Mouse (Mus musculus) forebrain, embryonic 14.5 days (tissue): ENCODE results near the gene Tmc6. TPM values are rescaled to one million over a fixed set of nuclear protein-coding genes. Genes with fewer than 3 reads are reported as not detected.

Experiments
- ATAC-seq: fragments of 200-750 bp; cut with Nextera tagmentation; 2 replicates; pipeline ENCODE4 v1.8.0; 2017; ENCODE audit warnings: mild to moderate bottlenecking, moderate library complexity
- DNase-seq: peaks from one replicate; pipeline ENCODE4 v3.0.0-alpha.2; 2015; ENCODE audit warnings: low spot score
- H3K27ac ChIP-seq: fragments of 300-500 bp; sonication (generic); 2 replicates; pipeline ENCODE4 v1.5.1; 2014; ENCODE audit warnings: low read depth, mild to moderate bottlenecking, control low read depth, low read length, moderate library complexity
- H3K27me3 ChIP-seq: fragments of 300-500 bp; sonication (generic); replicated peaks from 2 replicates; pipeline ENCODE4 v1.6.1; 2014; ENCODE audit warnings: low read length, control low read depth, mixed read lengths; ENCODE audit not compliant: control insufficient read depth, insufficient read depth
- H3K36me3 ChIP-seq: fragments of 300-500 bp; sonication (generic); 2 replicates; pipeline ENCODE4 v1.6.1; 2014; ENCODE audit warnings: low read length, control low read depth; ENCODE audit not compliant: control insufficient read depth, insufficient read depth
- H3K4me1 ChIP-seq: fragments of 300-500 bp; sonication (generic); 2 replicates; pipeline ENCODE4 v1.6.1; 2014; ENCODE audit warnings: antibody characterized with exemption, low read length, control low read depth; ENCODE audit not compliant: control insufficient read depth, insufficient read depth
- H3K4me2 ChIP-seq: fragments of 300-500 bp; sonication (generic); 2 replicates; pipeline ENCODE4 v1.6.1; 2014; ENCODE audit warnings: mild to moderate bottlenecking, control low read depth, low read length
- H3K4me3 ChIP-seq: fragments of 300-500 bp; sonication (generic); 2 replicates; pipeline ENCODE4 v1.5.1; 2014; ENCODE audit warnings: low read depth, low read length, control low read depth
- H3K9ac ChIP-seq: fragments of 300-500 bp; sonication (generic); 2 replicates; pipeline ENCODE4 v1.6.1; 2014; ENCODE audit warnings: mild to moderate bottlenecking, low read length, control low read depth, moderate library complexity
- H3K9me3 ChIP-seq: fragments of 300-500 bp; sonication (generic); replicated peaks from 2 replicates; pipeline ENCODE4 v1.6.1; 2016; ENCODE audit warnings: low read length, control low read depth, mixed read lengths; ENCODE audit not compliant: control insufficient read depth
- WGBS: fragments of 180-500 bp; shearing (Covaris S2); extraction: QIAGEN DNeasy Blood & Tissue Kit; methylation state at CpG from one replicate; pipeline ENCODE4 v1.1.7; 2014; 5-methylcytosine and 5-hydroxymethylcytosine counted together
- polyA plus RNA-seq: library from polyadenylated mRNA; unstranded; fragments of >200 nt; fragmentation: Nextera tagmentation; extraction: Ambion mirVana; gene quantifications from 2 replicates; pipeline ENCODE4 v1.2.1, GENCODE M21; 2014

The Tmc6 gene
- 1.7 and 2.6 TPM in 2 replicates for polyA plus RNA-seq

GRCm38 (mm10) chr11:117781993-117782704 is at the start of gene Tmc6, which contains the start of gene Tmc8:
Tmc6 (minus strand) TSS chr11:117782198.
Tmc8 (plus strand) TSS chr11:117782076.
- H3K9ac ChIP-seq: peak within 1 kb of the TSS; percentile 59
- peaks cover 44% of the 10 kb centered on the region for H3K27me3 ChIP-seq
- ATAC-seq (no peak), DNase-seq (no peak)
- peaks cover 6% of the 10 kb centered on the region for H3K4me1 ChIP-seq
- WGBS: 50% methylated on average over 23 of the region's 24 CpGs
- peak within 1 kb of the TSS; percentile 19 for H3K4me3 ChIP-seq
- H3K9me3 ChIP-seq: no peaks in the 10 kb centered on the region
- 0 out of 2 replicates have a peak within 1 kb of the TSS, but pooled peaks have one; percentile 5 for H3K27ac ChIP-seq
- H3K4me2 ChIP-seq: peak within 1 kb of the TSS; percentile 54
- H3K36me3 ChIP-seq: no peaks in the 10 kb centered on the region

GRCm38 (mm10) chr11:117830401-117830800 is 48.4 kb upstream of the Tmc6 start:
- H3K4me1 ChIP-seq: peaks cover 14% of the 10 kb centered on the region; the same call in 1 of the 2 replicates
- no peak overlapping the region for H3K4me2 ChIP-seq
- DNase-seq (peak; percentile 33), ATAC-seq (no peak)
- 59% methylated on average over 9 of the region's 9 CpGs for WGBS
- no peak overlapping the region for H3K9ac ChIP-seq
- no peak overlapping the region for H3K27ac ChIP-seq
- no peak overlapping the region for H3K4me3 ChIP-seq
- H3K27me3 ChIP-seq: no peaks in the 10 kb centered on the region
- no peaks in the 10 kb centered on the region for H3K9me3 ChIP-seq
- no peaks in the 10 kb centered on the region for H3K36me3 ChIP-seq

GRCm38 (mm10) chr11:117829671-117830215 is 47.7 kb upstream of the Tmc6 start:
- peaks cover 20% of the 10 kb centered on the region; the same call in 1 of the 2 replicates for H3K4me1 ChIP-seq
- DNase-seq: no peak

GRCm38 (mm10) chr11:117828888-117829604 is 47.0 kb upstream of the Tmc6 start:
- 56% methylated on average over 9 of the region's 9 CpGs for WGBS
- no peak for DNase-seq
- Histone ChIP-seq H3K36me3 (no peaks in the 10 kb centered on the region), H3K4me1 (peaks cover 24% of the 10 kb centered on the region), H3K9ac (peak overlapping the region; percentile 17; the same call in 1 of the 2 replicates), H3K4me2 (no peak overlapping the region), H3K27me3 (no peaks in the 10 kb centered on the region), H3K9me3 (no peaks in the 10 kb centered on the region), H3K27ac (0 out of 2 replicates have a peak overlapping the region, but pooled peaks have one; percentile 24), H3K4me3 (no peak overlapping the region)
- ATAC-seq: no peak

More at GRCm38 (mm10) chr11:117829671-117830215, 47.7 kb upstream of the Tmc6 start:
- 87% methylated on average over 2 of the region's 2 CpGs for WGBS
- Histone ChIP-seq H3K36me3 (no peaks in the 10 kb centered on the region), H3K9me3 (no peaks in the 10 kb centered on the region), H3K9ac (no peak overlapping the region), H3K27me3 (no peaks in the 10 kb centered on the region), H3K27ac (no peak overlapping the region), H3K4me3 (no peak overlapping the region), H3K4me2 (no peak overlapping the region)
- no peak for ATAC-seq

GRCm38 (mm10) chr11:117828149-117828887 is 46.3 kb upstream of the Tmc6 start:
- Histone ChIP-seq H3K4me2 (no peak overlapping the region), H3K9me3 (no peaks in the 10 kb centered on the region), H3K36me3 (no peaks in the 10 kb centered on the region), H3K4me3 (no peak overlapping the region), H3K27me3 (no peaks in the 10 kb centered on the region), H3K9ac (no peak overlapping the region; the same call in 1 of the 2 replicates), H3K4me1 (peaks cover 26% of the 10 kb centered on the region), H3K27ac (no peak overlapping the region)
- WGBS: 72% methylated on average over 18 of the region's 18 CpGs
- no peak for ATAC-seq
- peak; percentile 45 for DNase-seq

GRCm38 (mm10) chr11:117827386-117827785 is 45.4 kb upstream of the Tmc6 start:
- H3K27ac ChIP-seq: no peak overlapping the region
- no peak overlapping the region for H3K4me2 ChIP-seq
- no peak for ATAC-seq
- H3K4me1 ChIP-seq: peaks cover 26% of the 10 kb centered on the region
- 79% methylated on average over 3 of the region's 3 CpGs for WGBS
- DNase-seq: no peak
- H3K27me3 ChIP-seq: no peaks in the 10 kb centered on the region
- 0 out of 2 replicates have a peak, but pooled peaks cover 2% of the 10 kb centered on the region for H3K36me3 ChIP-seq
- no peaks in the 10 kb centered on the region for H3K9me3 ChIP-seq
- no peak overlapping the region for H3K9ac ChIP-seq
- H3K4me3 ChIP-seq: no peak overlapping the region

- H3K9me3 ChIP-seq: no peaks in the 10 kb centered on the region
- H3K4me1 ChIP-seq: peaks cover 22% of the 10 kb centered on the region
- ATAC-seq (no peak), DNase-seq (no peak)
- no peak overlapping the region for H3K27ac ChIP-seq
- H3K9ac ChIP-seq: no peak overlapping the region; the same call in 1 of the 2 replicates
- 52% methylated on average over 8 of the region's 8 CpGs for WGBS
- H3K4me3 ChIP-seq: no peak overlapping the region
- H3K36me3 ChIP-seq: 0 out of 2 replicates have a peak, but pooled peaks cover 4% of the 10 kb centered on the region
- H3K27me3 ChIP-seq: no peaks in the 10 kb centered on the region
- peak overlapping the region; percentile 74 for H3K4me2 ChIP-seq
These were observed 44.9 kb upstream of the Tmc6 start for GRCm38 (mm10) chr11:117826916-117827315.

GRCm38 (mm10) chr11:117826164-117826563 is 44.2 kb upstream of the Tmc6 start:
- H3K4me2 ChIP-seq: peak overlapping the region; percentile 74
- H3K4me1 ChIP-seq: peaks cover 22% of the 10 kb centered on the region
- WGBS: 2% methylated on average over 5 of the region's 5 CpGs
- ATAC-seq (peak; percentile 28), DNase-seq (peak; percentile 56)
- H3K36me3 ChIP-seq: peaks cover 11% of the 10 kb centered on the region; the same call in 1 of the 2 replicates
- H3K27ac ChIP-seq: peak overlapping the region; percentile 76
- H3K27me3 ChIP-seq: no peaks in the 10 kb centered on the region
- no peaks in the 10 kb centered on the region for H3K9me3 ChIP-seq
- peak overlapping the region; percentile 34 for H3K4me3 ChIP-seq
- peak overlapping the region; percentile 56 for H3K9ac ChIP-seq
